Mouse (Mus musculus): ENCODE results near the gene Coq8b. TPM values are rescaled to one million over a fixed set of nuclear protein-coding genes. Genes with fewer than 3 reads are reported as not detected.

Coq8b gene
- polyA plus RNA-seq, 1 experiment from 2014 or later: 15.5 TPM

- no peak for DNase-seq (ENCODE audit: low spot score)
- H3K9me3 ChIP-seq (ENCODE audit: control insufficient read depth, low read length): no peaks in the 10 kb centered on the region
- no peaks in the 10 kb centered on the region for H3K27me3 ChIP-seq (ENCODE audit: control insufficient read depth, insufficient read depth, low read length)
- 64% methylated on average over 3 of the region's 3 CpGs for WGBS
- H3K4me2 ChIP-seq (ENCODE audit: low read depth, severe bottlenecking): no peak overlapping the region
- H3K36me3 ChIP-seq (ENCODE audit: control insufficient read depth, insufficient read depth, low read length): peaks cover 2% of the 10 kb centered on the region
- H3K27ac ChIP-seq (replicated peaks; ENCODE audit: low read depth, low read length): no peak overlapping the region
- no peak overlapping the region for H3K4me3 ChIP-seq (ENCODE audit: low read depth, low read length)
- peaks cover 19% of the 10 kb centered on the region for H3K4me1 ChIP-seq (ENCODE audit: control insufficient read depth, insufficient read depth, low read length)
- no peak overlapping the region for H3K9ac ChIP-seq (ENCODE audit: low read length)
- ATAC-seq (ENCODE audit: insufficient number of reproducible peaks, low FRiP score, low TSS enrichment, low read depth): no peak
These were observed 22.9 kb downstream of the Coq8b start for GRCm38 (mm10) chr7:27255721-27256120.

GRCm38 (mm10) chr7:27257046-27257851 is 24.4 kb downstream of the Coq8b start:
- WGBS: 9% methylated on average over 27 of the region's 27 CpGs
- Histone ChIP-seq H3K9me3 (ENCODE audit: control insufficient read depth, low read length) (no peaks in the 10 kb centered on the region), H3K9ac (ENCODE audit: low read length) (0 out of 2 replicates have a peak overlapping the region, but pooled peaks have one; percentile 17), H3K27me3 (ENCODE audit: control insufficient read depth, insufficient read depth, low read length) (no peaks in the 10 kb centered on the region), H3K4me3 (ENCODE audit: low read depth, low read length) (no peak overlapping the region), H3K36me3 (ENCODE audit: control insufficient read depth, insufficient read depth, low read length) (peaks cover 2% of the 10 kb centered on the region), H3K4me2 (ENCODE audit: low read depth, severe bottlenecking) (peak overlapping the region; percentile 69), H3K4me1 (ENCODE audit: control insufficient read depth, insufficient read depth, low read length) (peaks cover 19% of the 10 kb centered on the region), H3K27ac (replicated peaks; ENCODE audit: low read depth, low read length) (no peak overlapping the region)
- peak; percentile 34 for DNase-seq (ENCODE audit: low spot score)
- ATAC-seq (ENCODE audit: insufficient number of reproducible peaks, low FRiP score, low TSS enrichment, low read depth): no peak

- Histone ChIP-seq H3K4me2 (ENCODE audit: low read depth, severe bottlenecking) (peak overlapping the region; percentile 69), H3K9ac (ENCODE audit: low read length) (no peak overlapping the region), H3K4me1 (ENCODE audit: control insufficient read depth, insufficient read depth, low read length) (peaks cover 19% of the 10 kb centered on the region), H3K4me3 (ENCODE audit: low read depth, low read length) (peak overlapping the region; percentile 63), H3K36me3 (ENCODE audit: control insufficient read depth, insufficient read depth, low read length) (peaks cover 2% of the 10 kb centered on the region), H3K9me3 (ENCODE audit: control insufficient read depth, low read length) (no peaks in the 10 kb centered on the region), H3K27me3 (ENCODE audit: control insufficient read depth, insufficient read depth, low read length) (no peaks in the 10 kb centered on the region), H3K27ac (replicated peaks; ENCODE audit: low read depth, low read length) (no peak overlapping the region)
- peak; percentile 38 for DNase-seq (ENCODE audit: low spot score)
- ATAC-seq (ENCODE audit: insufficient number of reproducible peaks, low FRiP score, low TSS enrichment, low read depth): peak; percentile 27
- 4% methylated on average over 6 of the region's 6 CpGs for WGBS
These were observed 25.0 kb downstream of the Coq8b start for GRCm38 (mm10) chr7:27257852-27258204.

GRCm38 (mm10) chr7:27258205-27258899 is 25.5 kb downstream of the Coq8b start, which contains the start of gene Numbl:
Gene Numbl (plus strand): TSS chr7:27258433.
- no peaks in the 10 kb centered on the region for H3K9me3 ChIP-seq (ENCODE audit: control insufficient read depth, low read length)
- peak within 1 kb of the TSS; percentile 47; the same call in 1 of the 2 replicates for H3K27ac ChIP-seq (replicated peaks; ENCODE audit: low read depth, low read length)
- H3K27me3 ChIP-seq (ENCODE audit: control insufficient read depth, insufficient read depth, low read length): no peaks in the 10 kb centered on the region
- H3K4me2 ChIP-seq (ENCODE audit: low read depth, severe bottlenecking): peak within 1 kb of the TSS; percentile 69
- peak within 1 kb of the TSS; percentile 63 for H3K4me3 ChIP-seq (ENCODE audit: low read depth, low read length)
- DNase-seq (ENCODE audit: low spot score) (peak; percentile 96), ATAC-seq (ENCODE audit: insufficient number of reproducible peaks, low FRiP score, low TSS enrichment, low read depth) (peak; percentile 83)
- peaks cover 2% of the 10 kb centered on the region for H3K36me3 ChIP-seq (ENCODE audit: control insufficient read depth, insufficient read depth, low read length)
- 1% methylated on average over 39 of the region's 47 CpGs for WGBS
- peaks cover 19% of the 10 kb centered on the region for H3K4me1 ChIP-seq (ENCODE audit: control insufficient read depth, insufficient read depth, low read length)
- peak within 1 kb of the TSS; percentile 85 for H3K9ac ChIP-seq (ENCODE audit: low read length)

GRCm38 (mm10) chr7:27259271-27259721 is 26.5 kb downstream of the Coq8b start:
- Histone ChIP-seq H3K27me3 (ENCODE audit: control insufficient read depth, insufficient read depth, low read length) (no peaks in the 10 kb centered on the region), H3K4me1 (ENCODE audit: control insufficient read depth, insufficient read depth, low read length) (peaks cover 19% of the 10 kb centered on the region), H3K36me3 (ENCODE audit: control insufficient read depth, insufficient read depth, low read length) (peaks cover 2% of the 10 kb centered on the region), H3K9me3 (ENCODE audit: control insufficient read depth, low read length) (no peaks in the 10 kb centered on the region), H3K9ac (ENCODE audit: low read length) (peak overlapping the region; percentile 85), H3K27ac (replicated peaks; ENCODE audit: low read depth, low read length) (no peak overlapping the region), H3K4me3 (ENCODE audit: low read depth, low read length) (peak overlapping the region; percentile 63), H3K4me2 (ENCODE audit: low read depth, severe bottlenecking) (peak overlapping the region; percentile 69)
- WGBS: 7% methylated on average over 9 of the region's 9 CpGs
- ATAC-seq (ENCODE audit: insufficient number of reproducible peaks, low FRiP score, low TSS enrichment, low read depth): no peak
- DNase-seq (ENCODE audit: low spot score): peak; percentile 50

- 68% methylated on average over 5 of the region's 5 CpGs for WGBS
- no peaks in the 10 kb centered on the region for H3K9me3 ChIP-seq (ENCODE audit: control insufficient read depth, low read length)
- ATAC-seq (ENCODE audit: insufficient number of reproducible peaks, low FRiP score, low TSS enrichment, low read depth): no peak
- peak overlapping the region; percentile 85 for H3K9ac ChIP-seq (ENCODE audit: low read length)
- peak overlapping the region; percentile 69 for H3K4me2 ChIP-seq (ENCODE audit: low read depth, severe bottlenecking)
- H3K4me1 ChIP-seq (ENCODE audit: control insufficient read depth, insufficient read depth, low read length): peaks cover 19% of the 10 kb centered on the region
- peak overlapping the region; percentile 63 for H3K4me3 ChIP-seq (ENCODE audit: low read depth, low read length)
- H3K27me3 ChIP-seq (ENCODE audit: control insufficient read depth, insufficient read depth, low read length): no peaks in the 10 kb centered on the region
- H3K36me3 ChIP-seq (ENCODE audit: control insufficient read depth, insufficient read depth, low read length): peaks cover 2% of the 10 kb centered on the region
- DNase-seq (ENCODE audit: low spot score): no peak
- no peak overlapping the region for H3K27ac ChIP-seq (replicated peaks; ENCODE audit: low read depth, low read length)
These were observed 26.9 kb downstream of the Coq8b start for GRCm38 (mm10) chr7:27259771-27260170.

- H3K9ac ChIP-seq (ENCODE audit: low read length): no peak overlapping the region
- H3K36me3 ChIP-seq (ENCODE audit: control insufficient read depth, insufficient read depth, low read length): peaks cover 2% of the 10 kb centered on the region; the same call in 1 of the 2 replicates
- no peak overlapping the region for H3K4me3 ChIP-seq (ENCODE audit: low read depth, low read length)
- H3K27ac ChIP-seq (replicated peaks; ENCODE audit: low read depth, low read length): no peak overlapping the region
- DNase-seq (ENCODE audit: low spot score) (no peak), ATAC-seq (ENCODE audit: insufficient number of reproducible peaks, low FRiP score, low TSS enrichment, low read depth) (no peak)
- 94% methylated on average over 7 of the region's 7 CpGs for WGBS
- no peaks in the 10 kb centered on the region for H3K27me3 ChIP-seq (ENCODE audit: control insufficient read depth, insufficient read depth, low read length)
- no peaks in the 10 kb centered on the region for H3K9me3 ChIP-seq (ENCODE audit: control insufficient read depth, low read length)
- peaks cover 19% of the 10 kb centered on the region for H3K4me1 ChIP-seq (ENCODE audit: control insufficient read depth, insufficient read depth, low read length)
- H3K4me2 ChIP-seq (ENCODE audit: low read depth, severe bottlenecking): no peak overlapping the region
These were observed 28.0 kb downstream of the Coq8b start for GRCm38 (mm10) chr7:27260856-27261255.

- peaks cover 1% of the 10 kb centered on the region; the same call in 1 of the 2 replicates for H3K36me3 ChIP-seq (ENCODE audit: control insufficient read depth, insufficient read depth, low read length)
- H3K9me3 ChIP-seq (ENCODE audit: control insufficient read depth, low read length): no peaks in the 10 kb centered on the region
- peaks cover 19% of the 10 kb centered on the region for H3K4me1 ChIP-seq (ENCODE audit: control insufficient read depth, insufficient read depth, low read length)
- H3K4me2 ChIP-seq (ENCODE audit: low read depth, severe bottlenecking): no peak overlapping the region
- ATAC-seq (ENCODE audit: insufficient number of reproducible peaks, low FRiP score, low TSS enrichment, low read depth) (no peak), DNase-seq (ENCODE audit: low spot score) (no peak)
- 85% methylated on average over 6 of the region's 6 CpGs for WGBS
- H3K4me3 ChIP-seq (ENCODE audit: low read depth, low read length): no peak overlapping the region
- no peaks in the 10 kb centered on the region for H3K27me3 ChIP-seq (ENCODE audit: control insufficient read depth, insufficient read depth, low read length)
- H3K27ac ChIP-seq (replicated peaks; ENCODE audit: low read depth, low read length): no peak overlapping the region
- H3K9ac ChIP-seq (ENCODE audit: low read length): no peak overlapping the region
These were observed 29.1 kb downstream of the Coq8b start for GRCm38 (mm10) chr7:27261888-27262287.

Data from limb, embryonic 11.5 days (tissue).